Mouse (Mus musculus) myocyte (in vitro differentiated cells): Measurements from ENCODE around the gene Trim26. TPM values are rescaled to one million over a fixed set of nuclear protein-coding genes. Genes with fewer than 3 reads are reported as not detected.

Source experiments
- H3K27me3 ChIP-seq: one replicate; pipeline ENCODE4 v1.6.1; 2011; ENCODE audit not compliant: control insufficient read depth, insufficient read depth, insufficient read length
- H3K36me3 ChIP-seq: one replicate; pipeline ENCODE4 v1.6.1; 2011; ENCODE audit not compliant: control insufficient read depth, insufficient read depth
- H3K4me2 ChIP-seq: one replicate; pipeline ENCODE4 v1.6.1; 2011; ENCODE audit warnings: low read depth, control low read depth
- H3K4me3 ChIP-seq: one replicate; pipeline ENCODE4 v1.5.1; 2011; ENCODE audit warnings: mild to moderate bottlenecking, control low read depth, moderate library complexity
- H3K79me2 ChIP-seq: one replicate; pipeline ENCODE4 v1.6.1; 2011; ENCODE audit not compliant: control insufficient read depth, insufficient read depth
- H3ac ChIP-seq: one replicate; pipeline ENCODE4 v1.6.1; 2011; ENCODE audit not compliant: control insufficient read depth, insufficient read length
- CEBPB ChIP-seq: IDR thresholded peaks from 2 replicates; pipeline ENCODE4 v1.6.1; 2011; ENCODE audit warnings: mild to moderate bottlenecking, moderate library complexity; ENCODE audit not compliant: poor library complexity, insufficient read depth, severe bottlenecking
- E2F4 ChIP-seq: IDR thresholded peaks from one replicate; pipeline ENCODE4 v1.6.1; 2011; ENCODE audit warnings: mild to moderate bottlenecking, control low read depth, moderate library complexity; ENCODE audit not compliant: insufficient read depth
- MAX ChIP-seq: IDR thresholded peaks from one replicate; pipeline ENCODE4 v1.6.1; 2011; ENCODE audit warnings: low read depth, mild to moderate bottlenecking, control low read depth
- MYOD1 ChIP-seq, 3 experiments: IDR thresholded peaks; one replicate each; pipeline ENCODE4 v1.6.1; 2011; ENCODE audit warnings: control low read depth in 2 of 3, low read depth in 2 of 3, mild to moderate bottlenecking in 2 of 3, moderate library complexity in 1 of 3; ENCODE audit not compliant: insufficient read length in 2 of 3, control insufficient read depth in 1 of 3
- MYOG ChIP-seq, 3 experiments: IDR thresholded peaks; one replicate each; pipeline ENCODE4 v1.6.1; 2011; ENCODE audit warnings: control low read depth in 2 of 3, low read depth in 2 of 3, mild to moderate bottlenecking in 2 of 3; ENCODE audit not compliant: insufficient read length in 2 of 3, control insufficient read depth in 1 of 3, insufficient read depth in 1 of 3
- POLR2A ChIP-seq: IDR thresholded peaks from one replicate; pipeline ENCODE4 v1.6.1; 2011; ENCODE audit warnings: low read depth, mild to moderate bottlenecking, control low read depth, moderate library complexity; ENCODE audit not compliant: insufficient read length
- POLR2AphosphoS2 ChIP-seq: IDR thresholded peaks from one replicate; pipeline ENCODE4 v1.6.1; 2011; ENCODE audit warnings: low read depth, control low read depth; ENCODE audit not compliant: insufficient read length
- REST ChIP-seq: IDR thresholded peaks from one replicate; pipeline ENCODE4 v1.6.1; 2011; ENCODE audit warnings: mild to moderate bottlenecking, control low read depth, moderate library complexity; ENCODE audit not compliant: insufficient read depth, insufficient read length
- SRF ChIP-seq: IDR thresholded peaks from one replicate; pipeline ENCODE4 v1.6.1; 2011; ENCODE audit warnings: low read depth; ENCODE audit not compliant: control insufficient read depth, insufficient read length
- TCF12 ChIP-seq: IDR thresholded peaks from one replicate; pipeline ENCODE4 v1.6.1; 2011; ENCODE audit warnings: mild to moderate bottlenecking, control low read depth; ENCODE audit not compliant: poor library complexity, insufficient read depth, severe bottlenecking
- TCF3 ChIP-seq: IDR thresholded peaks from one replicate; pipeline ENCODE4 v1.6.1; 2011; ENCODE audit warnings: low read depth, control low read depth; ENCODE audit not compliant: insufficient read length
- USF1 ChIP-seq: IDR thresholded peaks from one replicate; pipeline ENCODE4 v1.6.1; 2011; ENCODE audit warnings: low read depth, mild to moderate bottlenecking, control low read depth, moderate library complexity
- polyA plus RNA-seq: library from polyadenylated mRNA; unstranded; fragments of >200 nt; fragmentation: generic; extraction: Trizol; gene quantifications from one replicate; pipeline ENCODE4 v1.2.1, GENCODE M21; 2012; ENCODE audit warnings: missing spikeins

The Trim26 gene
- polyA plus RNA-seq, 1 experiment, result 17.1 TPM

GRCm38 (mm10) chr17:36899376-36899775 is 62.4 kb downstream of the Trim26 start:
- Histone ChIP-seq H3K36me3 (no peaks in the 10 kb centered on the region), H3K4me2 (no peak overlapping the region), H3K27me3 (no peaks in the 10 kb centered on the region), H3K79me2 (no peaks in the 10 kb centered on the region), H3ac (no peak overlapping the region), H3K4me3 (no peak overlapping the region)
- TF ChIP-seq SRF (no peak), MAX (no peak), CEBPB (no peak), REST (no peak), POLR2A (no peak), MYOG (IDR thresholded peaks at IDR 0.05; ENCODE audit: control insufficient read depth in 1 of 3, insufficient read depth in 1 of 3, insufficient read length in 2 of 3, low read depth in 2 of 3) (no peak), POLR2AphosphoS2 (no peak), E2F4 (no peak), USF1 (no peak), TCF3 (no peak), MYOD1 (IDR thresholded peaks at IDR 0.05; ENCODE audit: control insufficient read depth in 1 of 3, insufficient read length in 2 of 3, low read depth in 2 of 3) (no peak), TCF12 (no peak)

GRCm38 (mm10) chr17:36900001-36900400 is 63.1 kb downstream of the Trim26 start:
- Histone ChIP-seq H3K4me3 (no peak overlapping the region), H3K36me3 (no peaks in the 10 kb centered on the region), H3K27me3 (no peaks in the 10 kb centered on the region), H3K79me2 (no peaks in the 10 kb centered on the region), H3ac (no peak overlapping the region), H3K4me2 (no peak overlapping the region)
- TF ChIP-seq TCF3, result no peak
- no peak for TF ChIP-seq REST
- TF ChIP-seq TCF12, result no peak
- no peak for TF ChIP-seq SRF
- TF ChIP-seq USF1, result no peak
- no peak for TF ChIP-seq MYOD1 (IDR thresholded peaks at IDR 0.05; ENCODE audit: control insufficient read depth in 1 of 3, insufficient read length in 2 of 3, low read depth in 2 of 3)
- TF ChIP-seq MAX, result no peak
- TF ChIP-seq MYOG (IDR thresholded peaks at IDR 0.05; ENCODE audit: control insufficient read depth in 1 of 3, insufficient read depth in 1 of 3, insufficient read length in 2 of 3, low read depth in 2 of 3), result no peak
- TF ChIP-seq POLR2AphosphoS2, result no peak
- no peak for TF ChIP-seq CEBPB
- no peak for TF ChIP-seq POLR2A
- TF ChIP-seq E2F4, result no peak

GRCm38 (mm10) chr17:36900691-36901090 is 63.8 kb downstream of the Trim26 start:
- Histone ChIP-seq H3K4me2 (no peak overlapping the region), H3K27me3 (no peaks in the 10 kb centered on the region), H3K4me3 (no peak overlapping the region), H3K36me3 (no peaks in the 10 kb centered on the region), H3K79me2 (no peaks in the 10 kb centered on the region), H3ac (no peak overlapping the region)
- no peak for TF ChIP-seq TCF3
- TF ChIP-seq MAX, result no peak

DNA sequence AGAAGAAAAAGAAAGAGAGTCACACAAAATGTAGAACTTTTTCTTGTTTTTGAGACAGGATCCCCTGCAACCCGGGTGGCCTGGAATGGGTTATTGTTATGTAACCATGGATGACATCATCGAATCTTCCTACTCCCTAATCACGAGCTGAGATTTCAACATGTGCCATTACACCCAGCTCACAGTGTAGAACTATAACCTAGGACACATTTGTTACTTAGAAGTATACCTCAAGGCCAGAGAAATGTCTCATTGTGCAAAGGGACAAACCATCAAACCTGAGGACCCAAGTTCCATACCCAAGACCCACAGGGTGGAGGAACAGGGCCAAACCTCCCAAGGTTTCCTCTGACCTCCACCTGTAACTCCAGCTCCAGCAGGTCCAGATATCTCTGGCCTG is 66.7 kb downstream of the Trim26 start:
- Histone ChIP-seq H3K4me3 (no peak overlapping the region), H3K4me2 (no peak overlapping the region), H3K36me3 (no peaks in the 10 kb centered on the region), H3ac (no peak overlapping the region), H3K27me3 (peaks cover 4% of the 10 kb centered on the region), H3K79me2 (no peaks in the 10 kb centered on the region)
- TF ChIP-seq POLR2A, result no peak

DNA sequence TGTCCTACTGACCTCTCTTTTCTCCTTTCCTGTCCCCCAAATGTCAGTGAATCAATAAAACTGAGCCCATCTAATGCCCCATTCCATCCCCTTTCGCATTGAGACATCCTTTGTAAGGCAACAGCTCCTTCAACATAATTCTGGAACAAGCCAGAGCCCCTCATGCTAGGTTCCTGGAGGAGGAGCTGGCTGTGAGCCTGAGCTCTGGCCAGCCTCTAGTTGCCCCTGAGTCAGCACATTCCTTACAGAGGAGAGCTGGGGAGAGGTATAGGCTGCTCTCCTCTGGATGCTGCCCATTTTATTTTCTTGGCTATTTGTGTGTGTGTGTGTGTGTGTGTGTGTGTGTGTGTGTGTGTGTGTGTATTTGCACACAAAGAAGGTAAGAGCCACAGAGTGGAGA is 71.3 kb downstream of the Trim26 start:
- Histone ChIP-seq H3K27me3 (peaks cover 15% of the 10 kb centered on the region), H3K4me3 (no peak overlapping the region), H3K4me2 (no peak overlapping the region), H3ac (no peak overlapping the region), H3K36me3 (no peaks in the 10 kb centered on the region), H3K79me2 (no peaks in the 10 kb centered on the region)
- TF ChIP-seq USF1 (no peak), E2F4 (no peak), CEBPB (no peak), SRF (no peak)

Other genes with a start within 250 kb of the Trim26 start
- not detected for gene H2-M9, start 194.5 kb upstream of the Trim26 start, polyA plus RNA-seq
- not detected for gene H2-M1, start 164.9 kb upstream of the Trim26 start, polyA plus RNA-seq
- not detected for gene H2-M10.5, start 64.2 kb upstream of the Trim26 start, polyA plus RNA-seq
- gene H2-M10.6, start 25.0 kb upstream of the Trim26 start, polyA plus RNA-seq, result not detected
- not detected for gene Trim15, start 30.1 kb downstream of the Trim26 start, polyA plus RNA-seq
- gene Trim10, start 32.4 kb downstream of the Trim26 start, polyA plus RNA-seq, result not detected
- gene Trim40, start 53.0 kb downstream of the Trim26 start, polyA plus RNA-seq, result not detected
- not detected for gene Trim31, start 61.0 kb downstream of the Trim26 start, polyA plus RNA-seq
- gene Rnf39, start 105.8 kb downstream of the Trim26 start, polyA plus RNA-seq, result 0.07 TPM
- gene Ppp1r11, start 114.6 kb downstream of the Trim26 start, polyA plus RNA-seq, result 153 TPM
- gene Znrd1, start 121.4 kb downstream of the Trim26 start, polyA plus RNA-seq, result 58.6 TPM
- 6.1 TPM for gene Znrd1as, start 121.5 kb downstream of the Trim26 start, polyA plus RNA-seq
- gene 2410137M14Rik, start 144.1 kb downstream of the Trim26 start, polyA plus RNA-seq, result not detected
- gene H2-M5, start 152.4 kb downstream of the Trim26 start, polyA plus RNA-seq, result 0.07 TPM
- gene Zfp57, start 164.0 kb downstream of the Trim26 start, polyA plus RNA-seq, result 14.2 TPM
- 0.04 TPM for gene Mog, start 186.3 kb downstream of the Trim26 start, polyA plus RNA-seq
- 15.9 TPM for gene Gabbr1, start 208.8 kb downstream of the Trim26 start, polyA plus RNA-seq